Mouse (Mus musculus) stomach, embryonic 14.5 days (tissue): ENCODE data around the gene Gcsam. TPM values are rescaled to one million over a fixed set of nuclear protein-coding genes. Genes with fewer than 3 reads are reported as not detected.

Experiments used
- polyA plus RNA-seq: library from polyadenylated mRNA; unstranded; fragments of >200 nt; fragmentation: Nextera tagmentation; extraction: Ambion mirVana; gene quantifications from 2 replicates; pipeline ENCODE4 v1.2.1, GENCODE M21; 2014

Gene Gcsam
- polyA plus RNA-seq, 1 experiment from 2014 or later, result 0.07 TPM

Other genes starting within 250 kb of the Gcsam start
- gene Cd200, start 201.3 kb upstream of the Gcsam start, polyA plus RNA-seq, result 44.9 and 49.5 TPM in 2 replicates
- gene Gm609, start 117.4 kb upstream of the Gcsam start, polyA plus RNA-seq, result 0.33 and 0.78 TPM in 2 replicates
- gene Gm17783, start 78.3 kb upstream of the Gcsam start, polyA plus RNA-seq, result 0.56 and 0.93 TPM in 2 replicates
- not detected in 2 replicates for gene Slc9c1, start 75.1 kb upstream of the Gcsam start, polyA plus RNA-seq
- gene BC016579, start 43.7 kb downstream of the Gcsam start, polyA plus RNA-seq, result 1.8 and 2.7 TPM in 2 replicates
- 0.21 TPM in 1 of 2 replicates, not detected in the other for gene Tmprss7, start 83.3 kb downstream of the Gcsam start, polyA plus RNA-seq
- 36.7 and 37.4 TPM in 2 replicates for gene Tagln3, start 114.2 kb downstream of the Gcsam start, polyA plus RNA-seq
- gene Abhd10, start 132.6 kb downstream of the Gcsam start, polyA plus RNA-seq, result 35.6 and 35.7 TPM in 2 replicates